Mouse (Mus musculus) layer of hippocampus, postnatal 25 days (tissue): Measurements from ENCODE around the gene Trim38. TPM values are rescaled to one million over a fixed set of nuclear protein-coding genes. Genes with fewer than 3 reads are reported as not detected.
A peak's percentile ranks its signal among the peaks of the same experiment; 100 is the strongest.

Source experiments
- DNase-seq, 2 experiments: peaks; one replicate each; pipeline ENCODE4 v3.0.0; 2022; ENCODE audit warnings: mixed read lengths in 2 of 2, low spot score in 1 of 2; ENCODE audit errors: extremely low spot score in 1 of 2
- total RNA-seq, 2 experiments: library from RNA; stranded (reverse); gene quantifications; 2 replicates each; pipeline ENCODE4 v1.2.3; 2021

Gene Trim38
- total RNA-seq, 2 experiments from 2014 or later = not detected

- peak; percentile 97 to 98 for DNase-seq
Observed at GRCm38 (mm10) chr13:23760972-23761864, 8.5 kb upstream of the Trim38 start, which contains the start of gene Hist1h4a. TSS of gene Hist1h4a (minus strand) at chr13:23761230.

DNA sequence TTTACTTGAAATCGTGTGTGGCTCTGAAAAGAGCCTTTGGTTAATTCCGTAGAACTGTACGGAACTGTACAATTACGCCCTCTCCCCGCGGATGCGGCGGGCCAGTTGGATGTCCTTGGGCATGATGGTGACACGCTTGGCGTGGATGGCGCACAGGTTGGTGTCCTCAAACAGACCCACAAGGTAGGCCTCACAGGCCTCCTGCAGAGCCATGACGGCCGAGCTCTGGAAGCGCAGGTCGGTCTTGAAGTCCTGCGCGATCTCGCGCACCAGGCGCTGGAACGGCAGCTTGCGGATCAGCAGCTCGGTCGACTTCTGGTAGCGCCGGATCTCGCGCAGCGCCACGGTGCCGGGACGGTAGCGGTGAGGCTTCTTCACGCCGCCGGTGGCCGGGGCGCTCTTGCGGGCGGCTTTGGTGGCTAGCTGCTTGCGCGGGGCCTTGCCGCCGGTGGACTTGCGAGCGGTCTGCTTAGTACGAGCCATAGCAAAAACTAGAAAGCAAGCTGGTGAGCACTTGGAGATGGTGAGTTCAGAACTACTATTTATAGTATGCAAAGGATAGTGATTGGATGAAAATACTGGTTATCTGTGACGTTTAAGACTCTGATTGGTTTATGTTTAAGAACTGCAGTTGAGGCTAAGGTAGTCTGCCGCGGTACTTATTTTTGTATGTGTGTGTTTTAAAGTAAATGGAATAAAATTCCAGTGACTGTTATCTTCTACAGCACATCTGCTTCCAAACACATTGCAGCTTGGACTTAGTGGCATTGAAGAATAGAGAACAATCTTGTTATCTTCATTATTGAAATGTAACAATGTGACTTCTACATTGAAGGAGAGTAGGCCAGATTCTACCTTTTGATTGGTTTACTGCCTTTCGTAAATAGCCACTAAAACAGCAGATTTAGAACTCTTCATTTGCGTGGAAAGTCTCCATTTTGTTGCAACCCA, 7.6 kb upstream of the Trim38 start, which contains the start of gene Hist1h3a:
TSS of gene Hist1h3a (minus strand) at position 516 of the 951 bp plus-strand sequence.
- DNase-seq = peak; percentile 36 to 45

- peak in 1 of 2 experiments; percentile 24 for DNase-seq
Observed at GRCm38 (mm10) chr13:23763242-23763585, 6.5 kb upstream of the Trim38 start.

DNA sequence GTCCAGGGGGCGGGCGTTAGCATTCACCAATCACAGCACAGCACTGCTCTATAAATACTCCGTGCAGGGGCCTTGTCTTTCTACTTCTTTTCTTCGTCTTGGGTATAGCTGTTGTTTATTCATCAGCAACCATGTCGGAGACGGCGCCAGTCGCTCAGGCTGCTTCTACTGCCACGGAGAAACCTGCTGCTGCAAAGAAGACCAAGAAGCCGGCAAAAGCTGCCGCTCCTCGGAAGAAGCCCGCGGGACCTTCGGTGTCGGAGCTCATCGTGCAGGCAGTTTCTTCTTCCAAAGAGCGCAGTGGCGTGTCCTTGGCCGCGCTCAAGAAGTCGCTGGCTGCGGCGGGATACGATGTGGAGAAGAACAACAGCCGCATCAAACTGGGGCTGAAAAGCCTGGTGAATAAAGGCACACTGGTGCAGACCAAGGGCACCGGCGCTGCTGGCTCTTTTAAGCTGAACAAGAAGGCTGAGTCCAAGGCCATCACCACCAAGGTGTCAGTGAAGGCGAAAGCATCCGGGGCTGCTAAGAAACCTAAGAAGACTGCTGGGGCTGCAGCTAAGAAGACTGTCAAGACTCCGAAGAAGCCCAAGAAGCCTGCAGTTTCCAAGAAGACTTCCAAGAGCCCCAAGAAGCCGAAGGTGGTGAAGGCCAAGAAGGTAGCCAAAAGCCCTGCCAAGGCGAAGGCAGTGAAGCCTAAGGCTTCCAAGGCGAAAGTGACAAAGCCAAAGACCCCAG, 6.0 kb upstream of the Trim38 start, which contains the start of gene Hist1h1a:
TSS of gene Hist1h1a (plus strand) at position 81 of the 738 bp plus-strand sequence.
- DNase-seq = peak; percentile 60 to 61

- no peak for DNase-seq
Observed at GRCm38 (mm10) chr13:23764324-23765171, 5.2 kb upstream of the Trim38 start.

- DNase-seq = no peak
Observed at GRCm38 (mm10) chr13:23765172-23765513, 4.6 kb upstream of the Trim38 start.

DNA sequence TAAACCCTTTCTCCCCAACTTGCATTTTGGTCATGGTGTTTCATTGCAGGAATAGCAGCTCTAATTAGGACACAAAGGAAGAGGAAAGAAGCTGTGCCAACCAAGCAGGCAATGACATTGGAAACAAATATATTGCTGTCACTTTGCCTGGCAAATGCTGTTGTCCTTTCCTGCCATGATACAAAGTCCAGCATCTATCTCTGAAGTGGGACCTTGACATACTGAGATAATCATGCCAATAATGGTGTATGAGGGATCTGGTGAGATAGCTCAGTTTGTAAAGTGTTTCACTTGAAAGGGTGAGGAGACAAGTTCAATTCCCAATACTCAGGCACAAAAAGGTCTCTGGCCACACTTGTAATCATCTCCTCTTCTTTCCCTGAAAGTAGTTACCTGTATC, 2.9 kb upstream of the Trim38 start:
- no peak for DNase-seq

- DNase-seq = no peak
Observed at GRCm38 (mm10) chr13:23768834-23769397, 797 bp upstream of the Trim38 start.

- peak; percentile 16 to 21 for DNase-seq
Observed at GRCm38 (mm10) chr13:23772561-23773313, 3.0 kb downstream of the Trim38 start.

- no peak for DNase-seq
Observed at GRCm38 (mm10) chr13:23778339-23778738, 8.6 kb downstream of the Trim38 start.

- no peak for DNase-seq
Observed at GRCm38 (mm10) chr13:23779025-23779424, 9.3 kb downstream of the Trim38 start.

GRCm38 (mm10) chr13:23792520-23792919, 22.8 kb downstream of the Trim38 start:
- peak in 1 of 2 experiments; percentile 47 for DNase-seq

GRCm38 (mm10) chr13:23799405-23799804, 29.7 kb downstream of the Trim38 start:
- DNase-seq = no peak

DNA sequence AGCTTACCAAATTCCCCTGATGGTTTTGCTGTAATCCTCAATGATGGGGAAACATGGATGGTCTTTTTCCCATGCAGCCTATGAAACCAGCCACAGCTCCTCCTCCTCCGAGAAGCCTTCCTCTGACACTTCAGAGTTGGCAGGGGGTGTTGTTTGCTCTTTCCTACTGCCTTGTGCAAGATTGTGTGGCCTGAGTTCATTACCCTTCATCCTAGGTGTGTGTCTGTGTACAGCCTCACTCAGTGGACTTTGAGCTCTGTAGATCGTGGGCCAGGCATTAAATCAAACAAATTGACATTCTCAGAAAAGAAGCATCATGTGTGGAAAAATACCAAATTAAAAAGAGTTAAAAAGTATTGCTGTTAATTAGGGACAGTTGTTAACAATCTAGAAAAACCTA, 34.8 kb downstream of the Trim38 start:
- DNase-seq = no peak

GRCm38 (mm10) chr13:23806422-23807052, 36.8 kb downstream of the Trim38 start, which contains the start of gene Slc17a2:
TSS of gene Slc17a2 (plus strand) at chr13:23806993.
- DNase-seq = no peak

DNA sequence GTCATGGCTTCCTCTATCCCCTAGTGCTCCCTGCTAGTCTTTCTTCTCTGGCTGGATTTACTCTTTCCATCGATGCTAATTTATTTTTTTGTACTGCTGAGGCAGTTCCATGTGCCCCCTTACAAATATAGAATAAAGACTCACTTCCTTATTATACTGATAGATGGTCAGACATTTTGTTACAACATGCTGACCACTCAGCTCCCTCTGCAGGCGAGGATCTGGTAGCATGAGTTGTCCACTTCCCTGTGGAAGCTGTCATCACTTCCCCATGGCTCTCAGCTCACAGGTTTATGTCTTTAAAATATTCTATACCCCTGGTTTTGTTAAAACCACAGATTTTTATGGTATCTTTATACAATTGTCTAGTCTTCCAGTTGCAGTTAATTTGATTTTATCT, 46.4 kb downstream of the Trim38 start:
- DNase-seq = no peak

DNA sequence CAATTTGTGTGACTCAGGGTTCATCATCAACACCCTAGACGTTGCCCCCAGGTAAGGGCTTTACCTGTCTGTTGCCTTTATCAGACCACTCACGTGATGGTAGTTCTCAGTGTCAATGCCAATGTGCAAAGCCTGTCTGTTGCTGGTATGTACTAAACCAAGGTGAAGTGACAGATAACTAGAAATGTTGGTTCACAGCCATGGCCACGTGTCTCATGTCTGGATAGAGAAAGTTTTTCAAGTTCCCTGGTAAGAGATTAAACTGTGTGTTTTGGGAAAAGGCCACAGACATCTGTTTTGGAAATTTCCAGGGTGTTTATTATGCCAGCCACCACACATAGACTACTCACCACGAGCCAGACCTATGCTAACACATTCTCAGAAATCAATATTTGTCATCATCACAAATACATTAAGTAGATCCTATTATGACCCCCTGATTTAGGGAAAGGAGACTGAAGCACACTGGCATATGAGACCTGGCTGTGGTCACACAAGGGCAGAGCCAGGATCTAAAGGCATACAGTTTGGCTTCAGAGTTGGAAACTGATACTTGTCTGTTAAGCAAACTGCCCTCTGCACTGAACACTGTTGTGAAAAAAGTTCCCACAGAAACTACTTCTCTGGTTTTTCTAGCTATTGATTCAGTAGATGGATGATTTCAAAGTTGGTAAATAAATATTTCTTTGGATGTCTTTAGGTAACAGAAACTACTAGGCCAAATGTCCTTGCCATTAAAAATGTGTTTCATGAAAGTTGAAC, 50.6 kb downstream of the Trim38 start:
- DNase-seq = no peak
